Mouse (Mus musculus) NIH3T3 (cell line): ENCODE data around the gene Orm1.

Experiments used
- DNase-seq: peaks from one replicate; pipeline ENCODE4 v3.0.0-alpha.2; 2012; ENCODE audit warnings: low read depth

Gene Orm1

GRCm38 (mm10) chr4:63355877-63356665 lies 11.7 kb downstream of the Orm1 start, which contains the start of gene Orm3:
Gene Orm3 (plus strand): TSS chr4:63356162.
- DNase-seq = no peak

- DNase-seq = no peak
These were observed 12.7 kb downstream of the Orm1 start for GRCm38 (mm10) chr4:63356981-63357570.

- DNase-seq = no peak
These were observed 15.5 kb downstream of the Orm1 start for GRCm38 (mm10) chr4:63359861-63360260.

- peak; percentile 71 for DNase-seq
These were observed 17.8 kb downstream of the Orm1 start, which contains the start of gene Orm2 for GRCm38 (mm10) chr4:63362150-63362549. Gene Orm2 (plus strand): TSS chr4:63362449.

- peak; percentile 94 for DNase-seq
These were observed 24.2 kb downstream of the Orm1 start for GRCm38 (mm10) chr4:63368577-63368976.

- DNase-seq = no peak
These were observed 26.5 kb downstream of the Orm1 start for GRCm38 (mm10) chr4:63370897-63371296.

- peak; percentile 67 for DNase-seq
These were observed 27.5 kb downstream of the Orm1 start for GRCm38 (mm10) chr4:63371890-63372289.

GRCm38 (mm10) chr4:63373404-63373803 lies 29.0 kb downstream of the Orm1 start:
- no peak for DNase-seq

GRCm38 (mm10) chr4:63374331-63374730 lies 30.0 kb downstream of the Orm1 start:
- no peak for DNase-seq

- DNase-seq = no peak
These were observed 31.0 kb downstream of the Orm1 start for GRCm38 (mm10) chr4:63375367-63375766.

GRCm38 (mm10) chr4:63377483-63377882 lies 33.1 kb downstream of the Orm1 start:
- DNase-seq = no peak

GRCm38 (mm10) chr4:63382676-63383369 lies 38.5 kb downstream of the Orm1 start:
- DNase-seq = no peak

- DNase-seq = no peak
These were observed 39.1 kb downstream of the Orm1 start for GRCm38 (mm10) chr4:63383474-63383873.

- no peak for DNase-seq
These were observed 39.9 kb downstream of the Orm1 start for GRCm38 (mm10) chr4:63384262-63384661.

- DNase-seq = no peak
These were observed 40.9 kb downstream of the Orm1 start for GRCm38 (mm10) chr4:63385253-63385652.

- no peak for DNase-seq
These were observed 41.4 kb downstream of the Orm1 start for GRCm38 (mm10) chr4:63385784-63386183.

- no peak for DNase-seq
These were observed 43.7 kb downstream of the Orm1 start for GRCm38 (mm10) chr4:63388029-63388428.

GRCm38 (mm10) chr4:63389121-63389886 lies 44.9 kb downstream of the Orm1 start:
- no peak for DNase-seq

GRCm38 (mm10) chr4:63389887-63390528 lies 45.6 kb downstream of the Orm1 start:
- DNase-seq = no peak

GRCm38 (mm10) chr4:63391322-63391721 lies 47.0 kb downstream of the Orm1 start:
- no peak for DNase-seq
